Mouse (Mus musculus) myocyte (in vitro differentiated cells): ENCODE results near the gene Jmjd1c.

Experiments
- CEBPB ChIP-seq: IDR thresholded peaks from 2 replicates; pipeline ENCODE4 v1.6.1; 2011; ENCODE audit warnings: mild to moderate bottlenecking, moderate library complexity; ENCODE audit not compliant: poor library complexity, insufficient read depth, severe bottlenecking
- E2F4 ChIP-seq: IDR thresholded peaks from one replicate; pipeline ENCODE4 v1.6.1; 2011; ENCODE audit warnings: mild to moderate bottlenecking, control low read depth, moderate library complexity; ENCODE audit not compliant: insufficient read depth
- MAX ChIP-seq: IDR thresholded peaks from one replicate; pipeline ENCODE4 v1.6.1; 2011; ENCODE audit warnings: low read depth, mild to moderate bottlenecking, control low read depth
- MYOD1 ChIP-seq, 3 experiments: IDR thresholded peaks; one replicate each; pipeline ENCODE4 v1.6.1; 2011; ENCODE audit warnings: control low read depth in 2 of 3, low read depth in 2 of 3, mild to moderate bottlenecking in 2 of 3, moderate library complexity in 1 of 3; ENCODE audit not compliant: insufficient read length in 2 of 3, control insufficient read depth in 1 of 3
- POLR2A ChIP-seq: IDR thresholded peaks from one replicate; pipeline ENCODE4 v1.6.1; 2011; ENCODE audit warnings: low read depth, mild to moderate bottlenecking, control low read depth, moderate library complexity; ENCODE audit not compliant: insufficient read length
- POLR2AphosphoS2 ChIP-seq: IDR thresholded peaks from one replicate; pipeline ENCODE4 v1.6.1; 2011; ENCODE audit warnings: low read depth, control low read depth; ENCODE audit not compliant: insufficient read length
- TCF12 ChIP-seq: IDR thresholded peaks from one replicate; pipeline ENCODE4 v1.6.1; 2011; ENCODE audit warnings: mild to moderate bottlenecking, control low read depth; ENCODE audit not compliant: poor library complexity, insufficient read depth, severe bottlenecking
- TCF3 ChIP-seq: IDR thresholded peaks from one replicate; pipeline ENCODE4 v1.6.1; 2011; ENCODE audit warnings: low read depth, control low read depth; ENCODE audit not compliant: insufficient read length
- USF1 ChIP-seq: IDR thresholded peaks from one replicate; pipeline ENCODE4 v1.6.1; 2011; ENCODE audit warnings: low read depth, mild to moderate bottlenecking, control low read depth, moderate library complexity

DNA sequence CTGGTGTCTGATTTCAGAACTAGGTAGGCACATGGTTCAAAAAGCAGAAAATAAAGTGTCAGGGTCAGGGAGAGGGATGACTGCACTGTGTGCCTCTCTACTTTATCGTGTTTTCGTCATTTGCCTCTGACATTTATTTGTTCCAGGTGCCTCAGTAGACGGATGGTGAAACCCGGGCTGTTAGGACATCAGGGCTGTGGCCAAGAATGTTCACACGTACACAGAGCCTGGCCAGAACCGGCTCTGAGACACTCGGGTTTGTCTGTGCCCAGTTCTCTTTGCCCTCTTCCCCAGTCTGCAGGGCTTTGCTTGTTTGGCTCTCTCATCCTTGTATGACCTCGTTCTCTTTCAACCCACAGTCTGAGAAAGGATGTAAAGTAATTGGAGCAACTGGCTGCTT, 195.2 kb downstream of the Jmjd1c start:
- no peak for TF ChIP-seq POLR2A
- no peak for TF ChIP-seq MAX
- TF ChIP-seq USF1: no peak
- TF ChIP-seq TCF3: no peak
- no peak for TF ChIP-seq TCF12
- TF ChIP-seq CEBPB: no peak
- no peak for TF ChIP-seq MYOD1 (IDR thresholded peaks at IDR 0.05; ENCODE audit: control insufficient read depth in 1 of 3, insufficient read length in 2 of 3, low read depth in 2 of 3)
- no peak for TF ChIP-seq E2F4
- TF ChIP-seq POLR2AphosphoS2: no peak
